Mouse (Mus musculus) limb, embryonic 11.5 days (tissue): Measurements from ENCODE around the gene Gm39115. TPM values are rescaled to one million over a fixed set of nuclear protein-coding genes. Genes with fewer than 3 reads are reported as not detected.
"Not testable (repeated sequence)": the region's sequence is repeated elsewhere in the genome, so short reads cannot be mapped to it uniquely, and the experiment has no call there.

Experiments used
- ATAC-seq: fragments of 200-750 bp; cut with Nextera tagmentation; 2 replicates; pipeline ENCODE4 v1.8.0; 2017; ENCODE audit warnings: low read depth; ENCODE audit not compliant: insufficient number of reproducible peaks, low FRiP score, low TSS enrichment
- DNase-seq: peaks from one replicate; pipeline ENCODE4 v3.0.0-alpha.2; 2015; ENCODE audit warnings: low spot score
- H3K27ac ChIP-seq: fragments of 300-500 bp; sonication (generic); replicated peaks from 2 replicates; pipeline ENCODE4 v1.5.1; 2014; ENCODE audit warnings: low read depth, mild to moderate bottlenecking, low read length
- H3K27me3 ChIP-seq: fragments of 300-500 bp; sonication (generic); 2 replicates; pipeline ENCODE4 v1.6.1; 2014; ENCODE audit warnings: mild to moderate bottlenecking, low read length, mixed read lengths; ENCODE audit not compliant: control insufficient read depth, insufficient read depth
- H3K36me3 ChIP-seq: fragments of 300-500 bp; sonication (generic); 2 replicates; pipeline ENCODE4 v1.6.1; 2014; ENCODE audit warnings: mild to moderate bottlenecking, low read length, moderate library complexity, mixed read lengths; ENCODE audit not compliant: control insufficient read depth, insufficient read depth
- H3K4me1 ChIP-seq: fragments of 300-500 bp; sonication (generic); 2 replicates; pipeline ENCODE4 v1.6.1; 2014; ENCODE audit warnings: low read length, mixed read lengths; ENCODE audit not compliant: control insufficient read depth, insufficient read depth
- H3K4me2 ChIP-seq: fragments of 300-500 bp; sonication (generic); 2 replicates; pipeline ENCODE4 v1.6.1; 2014; ENCODE audit warnings: low read depth, mild to moderate bottlenecking, moderate library complexity; ENCODE audit not compliant: severe bottlenecking
- H3K4me3 ChIP-seq: fragments of 300-500 bp; sonication (generic); 2 replicates; pipeline ENCODE4 v1.5.1; 2014; ENCODE audit warnings: low read depth, low read length
- H3K9ac ChIP-seq: fragments of 300-500 bp; sonication (generic); 2 replicates; pipeline ENCODE4 v1.6.1; 2014; ENCODE audit warnings: mild to moderate bottlenecking, low read length
- H3K9me3 ChIP-seq: fragments of 300-500 bp; sonication (generic); 2 replicates; pipeline ENCODE4 v1.6.1; 2016; ENCODE audit warnings: low read length; ENCODE audit not compliant: control insufficient read depth
- WGBS: fragments of 180-500 bp; shearing (Covaris S2); extraction: QIAGEN DNeasy Blood & Tissue Kit; methylation state at CpG from one replicate; pipeline ENCODE4 v1.1.7; 2014; 5-methylcytosine and 5-hydroxymethylcytosine counted together
- polyA plus RNA-seq: library from polyadenylated mRNA; unstranded; fragments of >200 nt; fragmentation: Nextera tagmentation; extraction: Ambion mirVana; gene quantifications from 2 replicates; pipeline ENCODE4 v1.2.1, GENCODE M21; 2014

Gene Gm39115
- polyA plus RNA-seq, 1 experiment from 2014 or later = not detected

DNA sequence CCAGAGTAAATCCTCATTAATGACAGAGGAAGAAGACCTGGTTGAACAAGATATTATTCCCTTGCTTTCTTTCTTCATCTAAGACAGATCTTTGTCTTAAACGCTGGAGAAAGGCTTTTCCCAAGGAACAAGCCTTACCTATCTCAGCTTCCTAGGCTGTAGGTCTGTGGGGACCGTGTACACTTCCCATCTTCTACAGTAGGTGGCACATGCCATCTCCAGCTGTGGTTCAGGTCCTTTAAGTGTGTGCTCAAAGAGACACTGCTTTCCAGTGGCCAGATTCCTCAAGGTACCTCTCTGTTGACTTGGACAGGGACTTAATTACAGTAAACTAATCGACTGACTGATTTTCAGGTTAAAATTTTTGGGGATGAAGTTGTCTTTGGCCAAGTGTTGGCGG, 7.0 kb downstream of the Gm39115 start:
- H3K4me1 ChIP-seq = no peaks in the 10 kb centered on the region
- H3K9me3 ChIP-seq = no peaks in the 10 kb centered on the region
- 65% methylated on average over 4 of the region's 4 CpGs for WGBS
- no peak for DNase-seq
- H3K9ac ChIP-seq = no peak overlapping the region
- no peaks in the 10 kb centered on the region for H3K27me3 ChIP-seq
- no peak for ATAC-seq
- no peak overlapping the region for H3K4me2 ChIP-seq
- H3K27ac ChIP-seq = no peak overlapping the region
- H3K4me3 ChIP-seq = no peak overlapping the region
- no peaks in the 10 kb centered on the region for H3K36me3 ChIP-seq

GRCm38 (mm10) chr7:142120629-142121028, 15.2 kb downstream of the Gm39115 start, which contains the start of gene Gm45618:
TSS of gene Gm45618 (minus strand) at chr7:142120729.
- H3K9me3 ChIP-seq, DNase-seq, H3K4me3 ChIP-seq, H3K27ac ChIP-seq, H3K36me3 ChIP-seq, H3K4me1 ChIP-seq, ATAC-seq, H3K4me2 ChIP-seq, H3K9ac ChIP-seq, H3K27me3 ChIP-seq: not testable (repeated sequence)
- WGBS = 88% methylated on average over 1 of the region's 1 CpGs

DNA sequence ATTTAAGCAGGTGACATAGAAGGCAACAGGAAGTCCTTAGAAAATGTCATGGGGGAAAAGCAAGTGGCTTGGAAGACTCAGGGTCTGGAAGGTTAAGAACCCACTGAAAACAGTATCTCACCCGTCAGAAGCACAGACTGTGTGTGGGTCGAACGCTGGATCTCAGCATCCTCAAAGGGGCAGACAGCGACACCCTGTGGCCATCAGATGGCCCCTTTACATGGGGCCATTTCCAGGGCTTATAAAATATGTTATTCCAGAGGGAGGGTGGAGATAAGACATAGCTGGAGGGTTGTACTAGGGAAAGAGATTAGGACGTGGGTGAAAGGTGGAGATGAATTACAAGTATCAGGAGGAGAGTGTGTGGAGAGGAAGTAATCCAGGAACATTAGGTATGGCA, 16.2 kb downstream of the Gm39115 start:
- Histone ChIP-seq H3K36me3 (no peaks in the 10 kb centered on the region), H3K27ac (no peak overlapping the region), H3K4me2 (no peak overlapping the region), H3K27me3 (no peaks in the 10 kb centered on the region), H3K9ac (no peak overlapping the region), H3K9me3 (no peaks in the 10 kb centered on the region), H3K4me3 (no peak overlapping the region), H3K4me1 (no peaks in the 10 kb centered on the region)
- DNase-seq = no peak
- WGBS = 20% methylated on average over 5 of the region's 5 CpGs
- no peak for ATAC-seq

- DNase-seq (no peak), ATAC-seq (no peak)
- H3K4me1 ChIP-seq = no peaks in the 10 kb centered on the region
- no peak overlapping the region for H3K4me3 ChIP-seq
- H3K9ac ChIP-seq = no peak overlapping the region
- no peaks in the 10 kb centered on the region for H3K27me3 ChIP-seq
- H3K4me2 ChIP-seq = no peak overlapping the region
- WGBS = 56% methylated on average over 5 of the region's 5 CpGs
- no peaks in the 10 kb centered on the region for H3K36me3 ChIP-seq
- no peaks in the 10 kb centered on the region for H3K9me3 ChIP-seq
- H3K27ac ChIP-seq = no peak overlapping the region
Measured at GRCm38 (mm10) chr7:142104747-142105146, 31.1 kb downstream of the Gm39115 start.

DNA sequence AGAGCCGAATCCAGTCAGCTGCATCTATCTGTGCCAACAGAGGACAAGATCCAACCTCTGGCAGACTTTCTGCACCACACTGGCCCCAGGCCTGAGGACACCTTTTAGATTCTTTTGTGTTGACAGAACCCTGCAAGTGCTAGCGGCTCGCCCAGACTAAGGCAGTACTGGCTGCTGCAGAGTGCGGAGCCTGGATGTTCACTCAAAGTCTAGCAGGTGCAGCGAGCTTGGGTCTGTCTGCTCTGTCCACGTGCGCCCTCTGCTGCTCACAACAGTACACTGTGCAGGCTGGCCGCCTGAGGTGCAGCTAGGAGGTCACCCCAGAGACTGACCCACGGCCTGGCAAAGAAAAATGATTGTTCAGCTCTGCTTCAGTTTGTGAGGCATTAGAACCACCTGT, 38.1 kb downstream of the Gm39115 start:
- H3K36me3 ChIP-seq = no peaks in the 10 kb centered on the region
- no peak overlapping the region for H3K9ac ChIP-seq
- peaks cover 10% of the 10 kb centered on the region for H3K4me1 ChIP-seq
- H3K4me2 ChIP-seq = no peak overlapping the region
- DNase-seq (peak; percentile 86), ATAC-seq (peak; percentile 53; the same call in 1 of the 2 replicates)
- H3K27ac ChIP-seq = no peak overlapping the region
- H3K27me3 ChIP-seq = peaks cover 54% of the 10 kb centered on the region
- 13% methylated on average over 9 of the region's 9 CpGs for WGBS
- no peaks in the 10 kb centered on the region for H3K9me3 ChIP-seq
- no peak overlapping the region for H3K4me3 ChIP-seq

- Histone ChIP-seq H3K27me3 (peaks cover 63% of the 10 kb centered on the region), H3K4me1 (peaks cover 10% of the 10 kb centered on the region), H3K27ac (no peak overlapping the region), H3K9ac (no peak overlapping the region), H3K9me3 (no peaks in the 10 kb centered on the region), H3K4me3 (no peak overlapping the region), H3K4me2 (no peak overlapping the region), H3K36me3 (no peaks in the 10 kb centered on the region)
- 72% methylated on average over 4 of the region's 4 CpGs for WGBS
- ATAC-seq (no peak), DNase-seq (no peak)
Measured at GRCm38 (mm10) chr7:142096701-142097100, 39.1 kb downstream of the Gm39115 start.

DNA sequence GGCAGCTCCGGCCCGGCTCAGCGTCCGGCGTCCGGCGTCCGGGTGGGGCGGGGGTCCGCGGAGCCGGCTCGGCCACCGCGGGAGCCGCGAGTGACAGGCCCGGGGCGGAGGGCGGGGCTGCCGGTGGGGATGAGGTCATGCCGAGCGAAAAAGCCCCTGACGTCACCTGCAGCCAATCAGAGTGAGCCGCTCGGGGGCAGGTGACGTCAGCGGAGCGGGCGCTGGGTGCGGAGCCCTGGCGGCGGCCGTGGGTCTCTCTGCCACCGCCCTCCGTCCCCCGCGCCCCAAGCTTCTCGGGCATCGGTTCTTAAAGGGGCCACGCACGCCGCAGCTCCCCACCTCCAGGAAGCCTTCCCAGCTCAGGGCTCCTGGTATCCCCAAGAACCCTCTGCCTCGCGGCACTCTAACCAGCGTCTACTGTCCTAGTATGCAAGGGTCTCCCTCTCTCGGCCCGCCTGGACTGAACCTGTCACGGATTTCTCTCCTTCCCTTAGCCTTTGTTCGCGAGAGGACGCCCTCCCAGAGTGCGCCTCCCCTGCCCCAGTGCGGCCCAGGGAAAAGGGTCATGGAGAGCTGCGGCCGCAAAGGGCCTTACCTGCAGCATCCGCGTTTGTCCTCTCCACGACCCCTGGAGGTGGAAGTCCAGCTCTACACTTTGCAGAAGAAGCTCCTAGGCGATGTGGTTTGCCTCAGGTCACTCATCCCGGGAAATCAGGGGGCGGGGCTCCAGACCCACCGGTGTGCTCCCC, 40.5 kb downstream of the Gm39115 start, which contains the start of gene Dusp8:
Dusp8 (minus strand) TSS at position 661 of the 749 bp plus-strand sequence.
- ATAC-seq = peak; percentile 59; the same call in 1 of the 2 replicates
- peak within 1 kb of the TSS; percentile 45 for H3K4me3 ChIP-seq
- peaks cover 71% of the 10 kb centered on the region for H3K27me3 ChIP-seq
- under 1% methylated on average over 37 of the region's 63 CpGs for WGBS
- peak; percentile 87 for DNase-seq
- peaks cover 10% of the 10 kb centered on the region for H3K4me1 ChIP-seq
- H3K27ac ChIP-seq = no peak within 1 kb of the TSS
- H3K36me3 ChIP-seq = no peaks in the 10 kb centered on the region
- H3K9ac ChIP-seq = peak within 1 kb of the TSS; percentile 34
- no peaks in the 10 kb centered on the region for H3K9me3 ChIP-seq
- H3K4me2 ChIP-seq = peak within 1 kb of the TSS; percentile 94

- Histone ChIP-seq H3K36me3 (no peaks in the 10 kb centered on the region), H3K27ac (no peak overlapping the region), H3K9me3 (no peaks in the 10 kb centered on the region), H3K9ac (peak overlapping the region; percentile 34), H3K27me3 (peaks cover 75% of the 10 kb centered on the region), H3K4me3 (peak overlapping the region; percentile 45), H3K4me1 (peaks cover 10% of the 10 kb centered on the region), H3K4me2 (peak overlapping the region; percentile 94)
- under 1% methylated on average over 80 of the region's 89 CpGs for WGBS
- no peak for ATAC-seq
- DNase-seq = no peak
Measured at GRCm38 (mm10) chr7:142094301-142095143, 41.3 kb downstream of the Gm39115 start.
